Mouse (Mus musculus) forebrain, embryonic 13.5 days (tissue): ENCODE data around the gene Slc16a8. TPM values are rescaled to one million over a fixed set of nuclear protein-coding genes. Genes with fewer than 3 reads are reported as not detected.

Source experiments
- ATAC-seq: fragments of 200-750 bp; cut with Nextera tagmentation; 2 replicates; pipeline ENCODE4 v1.8.0; 2017
- H3K27ac ChIP-seq: fragments of 300-500 bp; sonication (generic); 2 replicates; pipeline ENCODE4 v1.5.1; 2015; ENCODE audit warnings: inconsistent platforms, mild to moderate bottlenecking, moderate library complexity
- H3K27me3 ChIP-seq: fragments of 300-500 bp; sonication (generic); 2 replicates; pipeline ENCODE4 v1.6.1; 2015; ENCODE audit warnings: mild to moderate bottlenecking, inconsistent platforms
- H3K36me3 ChIP-seq: fragments of 300-500 bp; sonication (generic); 2 replicates; pipeline ENCODE4 v1.6.1; 2015; ENCODE audit warnings: mild to moderate bottlenecking, inconsistent platforms; ENCODE audit not compliant: poor library complexity, severe bottlenecking
- H3K4me1 ChIP-seq: fragments of 300-500 bp; sonication (generic); 2 replicates; pipeline ENCODE4 v1.6.1; 2015; ENCODE audit warnings: inconsistent platforms
- H3K4me2 ChIP-seq: fragments of 300-500 bp; sonication (generic); 2 replicates; pipeline ENCODE4 v1.6.1; 2015; ENCODE audit warnings: inconsistent platforms, mild to moderate bottlenecking, moderate library complexity
- H3K4me3 ChIP-seq: fragments of 300-500 bp; sonication (generic); 2 replicates; pipeline ENCODE4 v1.5.1; 2015; ENCODE audit warnings: mild to moderate bottlenecking, inconsistent platforms
- H3K9ac ChIP-seq: fragments of 300-500 bp; sonication (generic); 2 replicates; pipeline ENCODE4 v1.6.1; 2015; ENCODE audit warnings: mild to moderate bottlenecking, inconsistent platforms
- H3K9me3 ChIP-seq: fragments of 300-500 bp; sonication (generic); replicated peaks from 2 replicates; pipeline ENCODE4 v1.6.1; 2016; ENCODE audit warnings: inconsistent platforms
- WGBS: fragments of 180-500 bp; shearing (Covaris S2); methylation state at CpG from one replicate; pipeline ENCODE4 v1.1.7; 2015; 5-methylcytosine and 5-hydroxymethylcytosine counted together
- polyA plus RNA-seq: library from polyadenylated mRNA; unstranded; fragments of >200 nt; fragmentation: Nextera tagmentation; extraction: Ambion mirVana; gene quantifications from 2 replicates; pipeline ENCODE4 v1.2.1, GENCODE M21; 2015

The Slc16a8 gene
- 0.09 and 0.39 TPM in 2 replicates for polyA plus RNA-seq

DNA sequence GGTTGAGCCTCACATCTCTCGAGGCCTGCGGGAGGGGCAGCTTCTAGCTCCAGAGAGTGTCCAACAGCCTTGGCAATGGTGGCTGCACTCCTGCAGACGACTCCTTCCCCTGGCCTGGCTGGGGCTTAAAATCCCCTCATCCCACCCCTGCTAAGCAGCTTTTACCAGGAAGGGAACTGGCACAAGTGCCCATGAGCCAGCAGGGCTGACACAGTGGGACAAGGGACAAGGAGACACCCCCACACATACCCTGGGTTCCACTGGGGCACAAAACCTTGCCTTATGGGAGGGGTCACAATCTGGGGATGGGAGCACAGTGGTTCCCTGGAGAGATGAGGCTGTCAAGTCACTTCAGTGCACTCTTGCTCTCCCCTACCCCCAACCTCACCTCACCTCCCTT is at the start of gene Slc16a8:
TSS of gene Slc16a8 (minus strand) at position 101 of the 400 bp plus-strand sequence.
- Histone ChIP-seq H3K9ac (peak within 1 kb of the TSS; percentile 21; the same call in 1 of the 2 replicates), H3K4me3 (no peak within 1 kb of the TSS), H3K27me3 (peaks cover 66% of the 10 kb centered on the region), H3K36me3 (peaks cover 3% of the 10 kb centered on the region; the same call in 1 of the 2 replicates), H3K9me3 (no peaks in the 10 kb centered on the region), H3K27ac (no peak within 1 kb of the TSS), H3K4me1 (peaks cover 14% of the 10 kb centered on the region), H3K4me2 (no peak within 1 kb of the TSS)
- no peak for ATAC-seq
- 20% methylated on average over 3 of the region's 3 CpGs for WGBS

DNA sequence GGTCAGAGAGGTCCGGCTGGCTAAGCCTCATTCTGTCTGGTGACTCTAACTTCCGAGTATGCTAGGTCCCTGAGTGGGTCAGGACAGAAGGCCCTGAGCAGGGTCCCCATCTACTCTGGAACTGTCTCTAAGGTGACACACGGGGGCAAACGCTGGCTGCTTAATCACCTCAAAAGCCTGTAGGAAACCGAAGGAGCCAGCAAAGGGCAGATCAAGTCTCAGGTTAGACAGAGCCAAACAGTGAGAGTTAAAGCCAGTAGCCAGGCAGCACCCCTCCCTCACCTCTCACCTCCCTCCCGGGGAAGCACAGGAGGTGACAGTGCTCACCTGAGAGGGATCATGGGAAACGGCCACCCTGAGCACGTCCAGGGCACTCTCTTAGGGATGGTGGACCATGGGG is 49.2 kb upstream of the Slc16a8 start:
- Histone ChIP-seq H3K9me3 (no peaks in the 10 kb centered on the region), H3K4me1 (no peaks in the 10 kb centered on the region), H3K27me3 (no peaks in the 10 kb centered on the region), H3K4me3 (no peak overlapping the region), H3K9ac (no peak overlapping the region), H3K36me3 (peaks cover 23% of the 10 kb centered on the region), H3K4me2 (no peak overlapping the region), H3K27ac (no peak overlapping the region)
- 83% methylated on average over 8 of the region's 8 CpGs for WGBS
- no peak for ATAC-seq

DNA sequence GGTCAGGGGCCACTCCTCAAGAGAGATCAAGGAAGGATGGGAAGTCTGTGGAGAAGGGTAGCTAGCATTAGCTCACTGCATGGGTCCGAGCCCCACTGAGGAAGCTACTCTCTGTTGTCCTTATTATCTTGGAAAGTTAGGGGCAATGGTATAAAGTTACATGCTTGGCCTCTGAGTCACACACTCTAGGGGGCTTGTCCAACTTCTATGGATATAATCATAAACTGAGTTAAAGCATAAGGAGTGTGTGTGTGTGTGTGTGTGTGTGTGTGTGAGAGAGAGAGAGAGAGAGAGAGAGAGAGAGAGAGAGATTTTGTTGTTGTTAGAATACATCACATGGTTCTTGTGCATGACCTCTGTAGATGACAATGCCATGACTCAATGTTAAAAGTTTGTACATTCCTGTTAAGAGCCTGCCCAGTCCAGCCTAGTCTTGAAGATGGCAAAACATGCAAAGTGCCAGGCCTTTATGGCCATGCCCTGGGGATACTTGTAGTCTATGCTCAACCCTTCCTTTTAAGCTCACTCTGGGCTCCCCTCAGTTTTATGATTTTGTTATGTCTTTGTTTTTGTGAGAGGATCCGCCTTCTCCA is 45.1 kb upstream of the Slc16a8 start:
- ATAC-seq = no peak
- Histone ChIP-seq H3K9ac (no peak overlapping the region), H3K27me3 (no peaks in the 10 kb centered on the region), H3K9me3 (no peaks in the 10 kb centered on the region), H3K4me3 (no peak overlapping the region), H3K4me2 (no peak overlapping the region), H3K36me3 (no peaks in the 10 kb centered on the region), H3K27ac (no peak overlapping the region), H3K4me1 (no peaks in the 10 kb centered on the region)
- 89% methylated on average over 2 of the region's 2 CpGs for WGBS

DNA sequence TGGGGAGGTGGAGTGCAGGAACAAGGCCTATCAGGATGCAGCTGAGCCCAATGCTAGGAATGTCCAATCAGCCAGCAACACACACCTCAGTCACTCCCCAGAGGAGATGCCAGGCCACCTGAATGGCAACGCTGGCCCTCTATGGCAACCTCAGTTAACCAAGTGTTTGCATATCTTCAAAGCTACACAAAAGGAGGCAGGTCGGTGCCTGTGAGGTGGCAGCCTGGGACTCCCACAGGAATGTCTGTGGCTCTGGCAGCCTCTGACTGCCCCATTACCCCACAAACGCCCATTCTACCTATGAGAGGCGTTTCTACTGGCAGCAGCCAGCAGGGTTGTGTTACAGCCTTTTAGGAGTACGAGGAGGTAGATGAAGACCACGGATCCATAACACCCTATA is 44.0 kb upstream of the Slc16a8 start:
- H3K9me3 ChIP-seq = no peaks in the 10 kb centered on the region
- H3K4me2 ChIP-seq = no peak overlapping the region
- no peak overlapping the region for H3K27ac ChIP-seq
- no peak overlapping the region for H3K4me3 ChIP-seq
- no peaks in the 10 kb centered on the region for H3K36me3 ChIP-seq
- H3K4me1 ChIP-seq = no peaks in the 10 kb centered on the region
- 86% methylated on average over 6 of the region's 6 CpGs for WGBS
- no peak for ATAC-seq
- no peaks in the 10 kb centered on the region for H3K27me3 ChIP-seq
- H3K9ac ChIP-seq = no peak overlapping the region

DNA sequence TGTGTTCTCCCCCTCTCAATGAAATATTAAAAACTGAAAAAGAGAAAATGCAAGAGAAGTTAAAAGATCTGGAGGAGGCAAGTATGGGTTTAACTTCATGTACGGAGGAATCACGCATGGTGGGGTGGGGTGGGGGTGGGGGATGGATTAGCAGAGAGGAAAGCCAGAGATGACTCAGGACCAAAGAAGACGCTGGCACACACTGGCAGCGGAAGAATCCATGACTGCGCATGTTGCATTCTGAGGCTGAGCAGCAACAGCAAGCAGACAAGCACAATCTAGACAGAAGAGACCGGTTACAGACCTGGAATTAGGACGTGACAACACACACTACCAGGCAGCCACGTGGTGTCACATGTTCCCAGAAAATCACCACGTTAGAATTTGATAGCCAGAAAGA is 38.2 kb upstream of the Slc16a8 start:
- Histone ChIP-seq H3K4me1 (no peaks in the 10 kb centered on the region), H3K9ac (no peak overlapping the region), H3K36me3 (peaks cover 10% of the 10 kb centered on the region), H3K4me2 (no peak overlapping the region), H3K4me3 (no peak overlapping the region), H3K27ac (no peak overlapping the region), H3K27me3 (no peaks in the 10 kb centered on the region), H3K9me3 (no peaks in the 10 kb centered on the region)
- ATAC-seq = no peak
- WGBS = 90% methylated on average over 9 of the region's 9 CpGs

DNA sequence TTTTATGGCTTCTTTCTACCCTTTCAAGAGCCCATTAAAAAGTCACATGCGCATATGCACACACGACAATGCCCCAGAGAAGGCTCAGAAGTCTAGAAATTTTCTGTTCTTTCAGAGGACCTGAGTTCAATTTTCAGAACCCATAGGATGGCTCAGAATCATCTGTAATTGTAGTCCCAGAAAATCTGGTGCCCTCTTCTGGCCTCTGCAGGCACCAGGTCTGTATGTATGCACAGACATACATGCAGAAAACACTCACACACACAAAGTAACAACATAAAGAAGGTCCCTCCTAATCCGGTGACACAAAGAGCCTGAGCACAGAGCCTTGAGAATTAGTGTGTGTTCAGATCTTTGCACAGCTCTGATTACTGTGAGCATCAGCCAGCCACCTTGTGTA is 35.8 kb upstream of the Slc16a8 start:
- Histone ChIP-seq H3K9ac (no peak overlapping the region), H3K4me2 (no peak overlapping the region), H3K36me3 (peaks cover 27% of the 10 kb centered on the region), H3K27me3 (no peaks in the 10 kb centered on the region), H3K9me3 (no peaks in the 10 kb centered on the region), H3K27ac (no peak overlapping the region), H3K4me3 (no peak overlapping the region), H3K4me1 (no peaks in the 10 kb centered on the region)
- ATAC-seq = no peak
- WGBS = 84% methylated on average over 3 of the region's 3 CpGs

DNA sequence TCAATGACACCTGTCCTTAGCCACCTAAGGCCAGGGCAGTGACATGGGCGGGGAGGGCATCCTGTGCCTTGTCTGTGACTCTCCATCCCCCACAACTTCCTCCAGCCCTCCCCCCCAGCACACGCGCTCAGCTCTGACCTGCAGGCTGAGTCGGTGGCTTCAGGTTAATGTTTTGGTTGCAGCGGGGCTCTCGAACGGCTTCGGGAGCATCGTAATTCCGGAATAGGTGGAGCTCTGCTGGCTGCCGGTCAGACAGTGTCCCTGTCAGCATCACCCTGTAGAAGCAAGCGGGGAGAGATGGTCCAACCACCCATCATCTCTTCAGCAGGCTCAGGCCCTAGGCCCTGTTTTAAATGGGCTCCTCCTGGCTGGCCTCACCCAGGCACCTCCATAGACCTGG is 34.9 kb upstream of the Slc16a8 start:
- 94% methylated on average over 12 of the region's 12 CpGs for WGBS
- no peak for ATAC-seq

DNA sequence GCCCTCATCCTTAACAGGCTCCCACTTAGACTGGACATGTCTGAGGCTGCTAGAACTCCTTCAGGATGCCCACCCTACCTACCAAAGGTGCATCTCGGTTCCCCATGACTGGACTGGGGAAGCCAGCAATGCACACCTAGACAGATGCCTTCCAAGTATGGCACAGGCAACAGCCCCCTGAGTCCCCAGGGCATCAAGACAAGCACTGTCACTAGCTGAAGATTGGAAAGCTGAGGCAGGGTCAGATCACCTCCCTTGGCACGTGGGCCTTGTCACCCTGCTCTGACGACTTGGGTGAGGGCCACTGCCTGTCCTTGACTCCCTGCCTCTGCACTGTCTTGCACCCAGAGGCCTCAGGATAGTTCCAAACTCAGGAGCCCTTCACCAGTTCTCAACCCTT is 33.8 kb upstream of the Slc16a8 start:
- Histone ChIP-seq H3K4me2 (no peak overlapping the region), H3K36me3 (peaks cover 27% of the 10 kb centered on the region), H3K9ac (no peak overlapping the region), H3K4me3 (no peak overlapping the region), H3K4me1 (no peaks in the 10 kb centered on the region), H3K27ac (no peak overlapping the region), H3K27me3 (no peaks in the 10 kb centered on the region), H3K9me3 (no peaks in the 10 kb centered on the region)
- ATAC-seq = no peak
- WGBS = 89% methylated on average over 3 of the region's 3 CpGs

More for the DNA sequence above, 34.9 kb upstream of the Slc16a8 start:
- H3K4me3 ChIP-seq = no peak overlapping the region
- no peak overlapping the region for H3K27ac ChIP-seq
- no peaks in the 10 kb centered on the region for H3K4me1 ChIP-seq
- no peaks in the 10 kb centered on the region for H3K9me3 ChIP-seq
- H3K9ac ChIP-seq = no peak overlapping the region
- no peaks in the 10 kb centered on the region for H3K27me3 ChIP-seq
- H3K36me3 ChIP-seq = peaks cover 27% of the 10 kb centered on the region
- no peak overlapping the region for H3K4me2 ChIP-seq

DNA sequence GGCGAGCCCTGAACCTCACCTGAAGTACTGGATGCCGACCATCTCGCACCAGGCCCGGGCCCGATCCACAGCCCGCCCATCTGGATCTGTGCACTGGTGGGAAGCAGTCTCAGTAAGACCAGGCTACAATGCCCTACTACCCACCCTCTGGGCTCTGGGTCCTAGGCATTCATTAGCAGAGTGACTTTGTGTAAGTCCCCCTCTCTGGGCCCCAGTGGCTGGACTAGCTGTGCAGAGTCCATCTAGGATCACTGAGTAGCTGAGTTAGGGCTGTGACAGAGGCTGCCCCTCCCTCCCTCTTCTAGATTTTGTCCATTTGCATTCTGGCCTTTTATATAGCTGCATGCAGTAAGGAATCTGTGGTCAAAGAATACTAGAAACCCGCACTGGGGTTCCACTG is 32.5 kb upstream of the Slc16a8 start:
- Histone ChIP-seq H3K4me3 (no peak overlapping the region), H3K36me3 (peaks cover 27% of the 10 kb centered on the region), H3K4me1 (no peaks in the 10 kb centered on the region), H3K27ac (no peak overlapping the region), H3K9me3 (no peaks in the 10 kb centered on the region), H3K27me3 (no peaks in the 10 kb centered on the region), H3K4me2 (no peak overlapping the region), H3K9ac (no peak overlapping the region)
- ATAC-seq = no peak
- WGBS = 95% methylated on average over 7 of the region's 7 CpGs

DNA sequence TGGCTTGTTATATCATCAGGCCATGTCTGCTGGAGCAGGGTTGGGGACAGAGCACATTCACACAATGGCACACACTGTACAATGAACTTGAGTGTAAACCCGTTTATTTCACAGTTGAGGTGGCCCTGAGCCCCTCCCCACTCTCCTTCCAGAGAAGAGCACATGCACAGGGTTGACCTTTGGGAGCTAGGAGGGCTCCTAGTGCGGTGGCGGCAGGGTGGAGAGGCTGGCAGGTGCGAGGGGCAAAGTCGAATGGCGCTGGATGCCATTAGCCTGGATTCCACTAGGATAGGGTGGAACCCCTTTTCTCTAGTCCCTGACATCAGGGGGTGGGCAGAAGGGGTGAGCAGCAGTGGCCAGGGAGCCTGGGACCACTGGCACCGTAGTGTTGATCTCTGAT is 31.6 kb upstream of the Slc16a8 start:
- Histone ChIP-seq H3K27ac (no peak overlapping the region), H3K9me3 (no peaks in the 10 kb centered on the region), H3K27me3 (no peaks in the 10 kb centered on the region), H3K4me3 (no peak overlapping the region), H3K9ac (no peak overlapping the region), H3K36me3 (peaks cover 27% of the 10 kb centered on the region), H3K4me1 (no peaks in the 10 kb centered on the region), H3K4me2 (no peak overlapping the region)
- ATAC-seq = no peak
- WGBS = 87% methylated on average over 7 of the region's 7 CpGs

DNA sequence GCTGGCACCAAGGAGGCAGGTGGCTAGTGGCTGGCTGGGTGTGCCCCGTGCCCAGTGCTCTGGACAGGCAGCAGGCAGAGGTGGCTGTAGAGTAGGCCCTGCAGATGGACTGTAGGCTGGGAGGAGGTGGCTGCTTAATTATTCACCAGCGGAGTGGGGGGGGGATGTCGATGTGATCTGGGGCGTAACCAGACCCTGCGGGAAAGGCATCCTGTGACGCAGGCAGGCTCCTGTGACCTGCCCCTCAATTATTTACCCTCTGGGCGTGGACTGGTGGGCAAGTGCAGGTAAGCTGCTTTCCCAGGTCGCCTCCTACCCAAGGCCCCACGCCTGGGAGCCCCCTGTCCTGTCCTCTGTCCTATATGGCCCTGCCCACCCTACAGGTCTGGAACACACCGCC is 30.8 kb upstream of the Slc16a8 start, which contains the start of gene Baiap2l2:
TSS of gene Baiap2l2 (minus strand) at position 139 of the 400 bp plus-strand sequence.
- Histone ChIP-seq H3K4me2 (no peak within 1 kb of the TSS), H3K4me3 (no peak within 1 kb of the TSS), H3K4me1 (no peaks in the 10 kb centered on the region), H3K27me3 (no peaks in the 10 kb centered on the region), H3K9ac (no peak within 1 kb of the TSS), H3K9me3 (no peaks in the 10 kb centered on the region), H3K36me3 (peaks cover 27% of the 10 kb centered on the region), H3K27ac (no peak within 1 kb of the TSS)
- no peak for ATAC-seq
- 70% methylated on average over 10 of the region's 10 CpGs for WGBS

DNA sequence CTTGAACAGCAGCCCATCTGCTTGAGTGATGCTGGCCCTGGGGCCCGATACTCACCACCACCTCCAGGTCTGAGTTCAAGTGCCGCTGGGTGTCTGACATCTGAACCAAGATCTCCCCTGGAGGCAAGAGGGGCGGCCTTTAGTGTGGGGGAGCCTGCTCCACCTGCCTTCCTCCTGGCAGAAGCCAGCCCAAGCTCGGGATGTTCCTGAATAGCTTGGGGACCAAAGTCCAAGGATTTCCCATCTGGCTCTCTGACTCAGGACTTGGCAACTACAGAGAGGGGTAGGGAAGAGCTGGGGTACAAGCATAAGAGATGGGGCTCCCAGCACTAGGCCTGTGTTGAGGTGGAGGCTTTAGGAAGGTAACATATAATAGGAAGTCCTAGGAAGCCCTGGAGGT is 28.8 kb upstream of the Slc16a8 start:
- Histone ChIP-seq H3K27me3 (no peaks in the 10 kb centered on the region), H3K36me3 (peaks cover 22% of the 10 kb centered on the region; the same call in 1 of the 2 replicates), H3K9me3 (no peaks in the 10 kb centered on the region), H3K9ac (no peak overlapping the region), H3K4me3 (no peak overlapping the region), H3K4me2 (no peak overlapping the region), H3K27ac (no peak overlapping the region), H3K4me1 (no peaks in the 10 kb centered on the region)
- WGBS = 81% methylated on average over 4 of the region's 4 CpGs
- ATAC-seq = no peak

DNA sequence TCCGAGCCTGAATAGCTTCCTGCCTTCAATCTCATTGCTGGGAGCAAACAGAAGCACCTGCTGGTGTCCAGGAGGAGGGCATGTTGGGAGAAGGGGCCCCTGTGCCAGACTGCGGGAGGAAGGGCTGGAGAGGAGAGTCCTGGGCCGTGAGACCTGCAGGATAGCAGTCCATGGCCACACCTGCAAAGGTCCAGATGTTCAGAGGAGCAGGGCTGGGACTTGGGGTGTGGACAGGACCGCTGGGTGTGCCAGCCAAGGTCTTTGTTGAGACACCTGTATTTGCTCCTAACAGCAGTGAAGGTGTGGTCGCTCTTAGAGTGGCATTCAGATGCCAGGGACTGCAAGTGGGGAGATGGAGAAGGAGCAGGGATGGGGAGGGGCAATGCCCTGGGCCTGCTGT is 27.9 kb upstream of the Slc16a8 start:
- no peak overlapping the region for H3K27ac ChIP-seq
- no peak overlapping the region for H3K9ac ChIP-seq
- no peaks in the 10 kb centered on the region for H3K4me1 ChIP-seq
- WGBS = 85% methylated on average over 5 of the region's 5 CpGs
- H3K4me2 ChIP-seq = no peak overlapping the region
- no peak for ATAC-seq
- no peak overlapping the region for H3K4me3 ChIP-seq
- no peaks in the 10 kb centered on the region for H3K9me3 ChIP-seq
- no peaks in the 10 kb centered on the region for H3K27me3 ChIP-seq
- H3K36me3 ChIP-seq = 0 out of 2 replicates have a peak, but pooled peaks cover 15% of the 10 kb centered on the region
